Mouse (Mus musculus): ENCODE measurements at regions not wholly inside any gene's neighbourhood (a gene's known extent, or its start where the extent isn't known, plus 50 kb on each side); places are given as distances from the start of the nearest gene placed in this dataset.

GRCm38 (mm10) chr3:60332460-60332859 lies 140.2 kb upstream of the Mbnl1 start:
- TF ChIP-seq CTCF (conservative IDR thresholded peaks at IDR 0.05): no peak
- Histone ChIP-seq H3K4me3 (no peak overlapping the region), H3K27ac (no peak overlapping the region)
- DNase-seq (ENCODE audit: low spot score in 2 of 2): no peak

DNA sequence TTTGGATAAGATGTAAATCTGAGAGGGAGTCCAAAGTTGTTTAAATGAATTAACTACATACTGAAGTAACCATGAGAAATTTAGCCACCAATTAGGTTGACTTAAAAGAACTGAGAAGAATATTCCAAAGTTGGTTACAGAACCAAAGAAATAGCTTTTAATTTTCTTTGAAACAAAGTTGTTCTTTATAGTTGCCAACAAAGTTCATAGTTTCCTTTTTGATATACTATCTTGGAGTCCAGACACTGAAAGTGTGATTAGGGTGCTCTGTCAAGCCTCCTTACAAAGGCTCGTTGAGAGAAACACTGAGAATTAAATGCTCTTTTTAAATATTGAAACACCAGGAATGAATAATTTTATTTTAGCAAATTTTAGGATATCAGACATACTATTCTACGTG lies 139.0 kb upstream of the Mbnl1 start:
- no peak for DNase-seq (ENCODE audit: low spot score in 2 of 2)
- Histone ChIP-seq H3K27ac (no peak overlapping the region), H3K4me3 (no peak overlapping the region)
- TF ChIP-seq CTCF (conservative IDR thresholded peaks at IDR 0.05): no peak

GRCm38 (mm10) chr3:60334133-60334532 lies 138.5 kb upstream of the Mbnl1 start:
- no peak overlapping the region for H3K4me3 ChIP-seq
- no peak for DNase-seq (ENCODE audit: low spot score in 2 of 2)
- no peak overlapping the region for H3K27ac ChIP-seq
- TF ChIP-seq CTCF (conservative IDR thresholded peaks at IDR 0.05): no peak

DNA sequence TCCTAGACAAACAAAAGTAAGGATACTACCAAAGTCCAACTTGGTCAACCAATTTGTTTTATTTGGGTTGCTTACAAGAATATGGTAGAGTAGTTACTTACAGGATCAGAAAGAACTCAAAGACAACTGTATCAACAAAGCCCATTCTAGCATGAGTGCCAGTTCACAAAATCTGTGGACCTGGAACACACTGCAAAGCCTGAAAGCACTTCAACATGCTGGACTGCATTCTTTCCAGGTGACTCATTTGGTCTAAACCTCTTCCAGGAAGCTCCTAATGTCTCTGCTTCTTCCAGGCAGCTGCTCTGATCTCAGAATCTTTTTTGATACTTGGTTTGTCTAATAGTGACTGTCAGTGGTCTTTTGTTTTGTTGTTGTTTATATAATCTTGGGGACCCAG lies 126.2 kb upstream of the Mbnl1 start:
- H3K27ac ChIP-seq: no peak overlapping the region
- no peak for TF ChIP-seq CTCF (conservative IDR thresholded peaks at IDR 0.05)
- no peak for DNase-seq (ENCODE audit: low spot score in 2 of 2)

GRCm38 (mm10) chr3:60347049-60347448 lies 125.6 kb upstream of the Mbnl1 start:
- Histone ChIP-seq H3K4me3 (no peak overlapping the region), H3K27ac (no peak overlapping the region)
- no peak for TF ChIP-seq CTCF (conservative IDR thresholded peaks at IDR 0.05)
- no peak for DNase-seq (ENCODE audit: low spot score in 2 of 2)

More for the DNA sequence above, 126.2 kb upstream of the Mbnl1 start:
- no peak overlapping the region for H3K4me3 ChIP-seq

GRCm38 (mm10) chr3:60371176-60371965 lies 101.3 kb upstream of the Mbnl1 start:
- no peak overlapping the region for H3K4me3 ChIP-seq
- H3K27ac ChIP-seq: no peak overlapping the region
- no peak for DNase-seq (ENCODE audit: low spot score in 2 of 2)
- no peak for TF ChIP-seq CTCF (conservative IDR thresholded peaks at IDR 0.05)

GRCm38 (mm10) chr3:60373662-60374061 lies 99.0 kb upstream of the Mbnl1 start:
- Histone ChIP-seq H3K27ac (no peak overlapping the region), H3K4me3 (no peak overlapping the region)
- no peak for TF ChIP-seq CTCF (conservative IDR thresholded peaks at IDR 0.05)
- DNase-seq (ENCODE audit: low spot score in 2 of 2): no peak

GRCm38 (mm10) chr3:60388593-60388992 lies 84.0 kb upstream of the Mbnl1 start:
- H3K27ac ChIP-seq: no peak overlapping the region
- no peak for DNase-seq (ENCODE audit: low spot score in 2 of 2)
- no peak for TF ChIP-seq CTCF (conservative IDR thresholded peaks at IDR 0.05)
- no peak overlapping the region for H3K4me3 ChIP-seq

GRCm38 (mm10) chr3:60389032-60389431 lies 83.6 kb upstream of the Mbnl1 start:
- no peak for TF ChIP-seq CTCF (conservative IDR thresholded peaks at IDR 0.05)
- H3K27ac ChIP-seq: no peak overlapping the region
- DNase-seq (ENCODE audit: low spot score in 2 of 2): no peak
- no peak overlapping the region for H3K4me3 ChIP-seq

- Histone ChIP-seq H3K4me3 (no peak overlapping the region), H3K27ac (no peak overlapping the region)
- DNase-seq (ENCODE audit: low spot score in 2 of 2): no peak
- TF ChIP-seq CTCF (conservative IDR thresholded peaks at IDR 0.05): no peak
Observed at GRCm38 (mm10) chr3:60395299-60395698, 77.3 kb upstream of the Mbnl1 start.

- DNase-seq (ENCODE audit: low spot score in 2 of 2): no peak
- TF ChIP-seq CTCF (conservative IDR thresholded peaks at IDR 0.05): no peak
- no peak overlapping the region for H3K27ac ChIP-seq
- H3K4me3 ChIP-seq: no peak overlapping the region
Observed at GRCm38 (mm10) chr3:60396971-60397370, 75.7 kb upstream of the Mbnl1 start.

GRCm38 (mm10) chr3:60398796-60399195 lies 73.8 kb upstream of the Mbnl1 start:
- no peak overlapping the region for H3K27ac ChIP-seq
- H3K4me3 ChIP-seq: no peak overlapping the region
- no peak for DNase-seq (ENCODE audit: low spot score in 2 of 2)
- TF ChIP-seq CTCF (conservative IDR thresholded peaks at IDR 0.05): no peak

GRCm38 (mm10) chr3:60402251-60402830 lies 70.3 kb upstream of the Mbnl1 start:
- no peak for TF ChIP-seq CTCF (conservative IDR thresholded peaks at IDR 0.05)
- Histone ChIP-seq H3K4me3 (no peak overlapping the region), H3K27ac (no peak overlapping the region)
- DNase-seq (ENCODE audit: low spot score in 2 of 2): no peak

GRCm38 (mm10) chr3:60407426-60407825 lies 65.2 kb upstream of the Mbnl1 start:
- no peak for TF ChIP-seq CTCF (conservative IDR thresholded peaks at IDR 0.05)
- no peak overlapping the region for H3K4me3 ChIP-seq
- DNase-seq (ENCODE audit: low spot score in 2 of 2): no peak
- no peak overlapping the region for H3K27ac ChIP-seq
